Mouse (Mus musculus) forebrain, embryonic 15.5 days (tissue): ENCODE measurements around the gene Rarres1. TPM values are rescaled to one million over a fixed set of nuclear protein-coding genes. Genes with fewer than 3 reads are reported as not detected.

ENCODE experiments used
- ATAC-seq: fragments of 200-750 bp; cut with Nextera tagmentation; replicated peaks from 2 replicates; pipeline ENCODE4 v1.8.0; 2017; ENCODE audit warnings: mild to moderate bottlenecking, moderate TSS enrichment, moderate library complexity
- H3K27ac ChIP-seq: fragments of 300-500 bp; sonication (generic); replicated peaks from 2 replicates; pipeline ENCODE4 v1.5.1; 2015; ENCODE audit warnings: mild to moderate bottlenecking, inconsistent platforms
- H3K27me3 ChIP-seq: fragments of 300-500 bp; sonication (generic); 2 replicates; pipeline ENCODE4 v1.6.1; 2015; ENCODE audit warnings: inconsistent platforms
- H3K36me3 ChIP-seq: fragments of 300-500 bp; sonication (generic); 2 replicates; pipeline ENCODE4 v1.6.1; 2015; ENCODE audit warnings: mild to moderate bottlenecking, inconsistent platforms
- H3K4me1 ChIP-seq: fragments of 300-500 bp; sonication (generic); 2 replicates; pipeline ENCODE4 v1.6.1; 2015; ENCODE audit warnings: inconsistent platforms
- H3K4me2 ChIP-seq: fragments of 300-500 bp; sonication (generic); replicated peaks from 2 replicates; pipeline ENCODE4 v1.6.1; 2015; ENCODE audit warnings: mild to moderate bottlenecking, inconsistent platforms
- H3K4me3 ChIP-seq: fragments of 300-500 bp; sonication (generic); 2 replicates; pipeline ENCODE4 v1.5.1; 2015; ENCODE audit warnings: mild to moderate bottlenecking, inconsistent platforms
- H3K9ac ChIP-seq: fragments of 300-500 bp; sonication (generic); replicated peaks from 2 replicates; pipeline ENCODE4 v1.6.1; 2015; ENCODE audit warnings: mild to moderate bottlenecking, inconsistent platforms
- H3K9me3 ChIP-seq: fragments of 300-500 bp; sonication (generic); 2 replicates; pipeline ENCODE4 v1.6.1; 2016; ENCODE audit warnings: inconsistent platforms
- WGBS: fragments of 180-500 bp; shearing (Covaris S2); methylation state at CpG from one replicate; pipeline ENCODE4 v1.1.7; 2015; ENCODE audit warnings: mixed read lengths; 5-methylcytosine and 5-hydroxymethylcytosine counted together
- polyA plus RNA-seq: library from polyadenylated mRNA; unstranded; fragments of >200 nt; fragmentation: Nextera tagmentation; extraction: Ambion mirVana; gene quantifications from 2 replicates; pipeline ENCODE4 v1.2.1, GENCODE M21; 2015

Gene Rarres1
- polyA plus RNA-seq, 1 experiment from 2014 or later = 0.88 TPM

- H3K4me2 ChIP-seq = no peak overlapping the region
- no peak overlapping the region for H3K27ac ChIP-seq
- H3K27me3 ChIP-seq = no peaks in the 10 kb centered on the region
- no peak overlapping the region for H3K4me3 ChIP-seq
- H3K36me3 ChIP-seq = no peaks in the 10 kb centered on the region
- 86% methylated on average over 2 of the region's 2 CpGs for WGBS
- no peak for ATAC-seq
- H3K9me3 ChIP-seq = no peaks in the 10 kb centered on the region
- no peaks in the 10 kb centered on the region for H3K4me1 ChIP-seq
- H3K9ac ChIP-seq = no peak overlapping the region
These were observed 30.1 kb downstream of the Rarres1 start for GRCm38 (mm10) chr3:67485233-67485632.

- 90% methylated on average over 10 of the region's 10 CpGs for WGBS
- no peak overlapping the region for H3K9ac ChIP-seq
- H3K36me3 ChIP-seq = 0 out of 2 replicates have a peak, but pooled peaks cover 3% of the 10 kb centered on the region
- H3K4me1 ChIP-seq = no peaks in the 10 kb centered on the region
- H3K9me3 ChIP-seq = no peaks in the 10 kb centered on the region
- H3K4me2 ChIP-seq = no peak overlapping the region
- H3K27me3 ChIP-seq = no peaks in the 10 kb centered on the region
- no peak for ATAC-seq
- no peak overlapping the region for H3K4me3 ChIP-seq
- no peak overlapping the region for H3K27ac ChIP-seq
These were observed 32.9 kb downstream of the Rarres1 start for GRCm38 (mm10) chr3:67482400-67482799.

GRCm38 (mm10) chr3:67479806-67480205, 35.5 kb downstream of the Rarres1 start:
- H3K27ac ChIP-seq = no peak overlapping the region
- no peaks in the 10 kb centered on the region for H3K9me3 ChIP-seq
- 93% methylated on average over 11 of the region's 11 CpGs for WGBS
- H3K4me3 ChIP-seq = no peak overlapping the region
- H3K9ac ChIP-seq = no peak overlapping the region
- H3K36me3 ChIP-seq = peaks cover 13% of the 10 kb centered on the region
- no peak overlapping the region for H3K4me2 ChIP-seq
- no peak for ATAC-seq
- no peaks in the 10 kb centered on the region for H3K27me3 ChIP-seq
- H3K4me1 ChIP-seq = no peaks in the 10 kb centered on the region

GRCm38 (mm10) chr3:67473438-67473837, 41.9 kb downstream of the Rarres1 start:
- 90% methylated on average over 6 of the region's 6 CpGs for WGBS
- Histone ChIP-seq H3K27ac (no peak overlapping the region), H3K4me3 (no peak overlapping the region), H3K9me3 (no peaks in the 10 kb centered on the region), H3K36me3 (peaks cover 22% of the 10 kb centered on the region), H3K27me3 (no peaks in the 10 kb centered on the region), H3K4me1 (no peaks in the 10 kb centered on the region), H3K4me2 (no peak overlapping the region), H3K9ac (no peak overlapping the region)
- no peak for ATAC-seq

GRCm38 (mm10) chr3:67471408-67472127, 43.8 kb downstream of the Rarres1 start:
- no peaks in the 10 kb centered on the region for H3K4me1 ChIP-seq
- H3K9me3 ChIP-seq = no peaks in the 10 kb centered on the region
- H3K4me2 ChIP-seq = no peak overlapping the region
- no peak overlapping the region for H3K9ac ChIP-seq
- no peak for ATAC-seq
- WGBS = 87% methylated on average over 4 of the region's 4 CpGs
- H3K27me3 ChIP-seq = no peaks in the 10 kb centered on the region
- H3K4me3 ChIP-seq = no peak overlapping the region
- H3K27ac ChIP-seq = no peak overlapping the region
- peaks cover 31% of the 10 kb centered on the region for H3K36me3 ChIP-seq

GRCm38 (mm10) chr3:67467281-67467680, 48.0 kb downstream of the Rarres1 start:
- Histone ChIP-seq H3K27me3 (no peaks in the 10 kb centered on the region), H3K27ac (no peak overlapping the region), H3K4me3 (no peak overlapping the region), H3K9me3 (no peaks in the 10 kb centered on the region), H3K4me1 (peaks cover 17% of the 10 kb centered on the region), H3K9ac (no peak overlapping the region), H3K4me2 (no peak overlapping the region), H3K36me3 (peaks cover 17% of the 10 kb centered on the region)
- ATAC-seq = no peak
- WGBS = 98% methylated on average over 2 of the region's 2 CpGs

- Histone ChIP-seq H3K4me1 (peaks cover 21% of the 10 kb centered on the region), H3K27ac (no peak overlapping the region), H3K27me3 (no peaks in the 10 kb centered on the region), H3K9ac (no peak overlapping the region), H3K36me3 (peaks cover 17% of the 10 kb centered on the region), H3K4me3 (no peak overlapping the region), H3K9me3 (no peaks in the 10 kb centered on the region), H3K4me2 (no peak overlapping the region)
- ATAC-seq = no peak
- WGBS = 92% methylated on average over 5 of the region's 5 CpGs
These were observed 48.7 kb downstream of the Rarres1 start for GRCm38 (mm10) chr3:67466576-67466975.

- H3K4me3 ChIP-seq = peak within 1 kb of the TSS; percentile 64
- no peaks in the 10 kb centered on the region for H3K9me3 ChIP-seq
- peak within 1 kb of the TSS; percentile 93 for H3K4me2 ChIP-seq
- peak within 1 kb of the TSS; percentile 77 for H3K9ac ChIP-seq
- peak within 1 kb of the TSS; percentile 46 for H3K27ac ChIP-seq
- no peaks in the 10 kb centered on the region for H3K27me3 ChIP-seq
- ATAC-seq = peak; percentile 87
- peaks cover 22% of the 10 kb centered on the region for H3K36me3 ChIP-seq
- peaks cover 21% of the 10 kb centered on the region for H3K4me1 ChIP-seq
- WGBS = 1% methylated on average over 43 of the region's 43 CpGs
These were observed 51.6 kb downstream of the Rarres1 start, which contains the start of gene Lxn for GRCm38 (mm10) chr3:67463450-67464372. Gene Lxn (minus strand): TSS chr3:67463926.

- H3K4me3 ChIP-seq = peak overlapping the region; percentile 64
- ATAC-seq = no peak
- H3K9me3 ChIP-seq = no peaks in the 10 kb centered on the region
- H3K27ac ChIP-seq = peak overlapping the region; percentile 46
- no peaks in the 10 kb centered on the region for H3K27me3 ChIP-seq
- peaks cover 21% of the 10 kb centered on the region for H3K4me1 ChIP-seq
- H3K4me2 ChIP-seq = peak overlapping the region; percentile 93
- 7% methylated on average over 12 of the region's 12 CpGs for WGBS
- H3K9ac ChIP-seq = peak overlapping the region; percentile 77
- H3K36me3 ChIP-seq = peaks cover 21% of the 10 kb centered on the region
These were observed 52.3 kb downstream of the Rarres1 start for GRCm38 (mm10) chr3:67463001-67463400.

GRCm38 (mm10) chr3:67462578-67462977, 52.7 kb downstream of the Rarres1 start:
- no peaks in the 10 kb centered on the region for H3K9me3 ChIP-seq
- H3K4me3 ChIP-seq = peak overlapping the region; percentile 64
- no peak overlapping the region for H3K9ac ChIP-seq
- H3K4me2 ChIP-seq = peak overlapping the region; percentile 93
- H3K36me3 ChIP-seq = peaks cover 20% of the 10 kb centered on the region
- H3K27me3 ChIP-seq = no peaks in the 10 kb centered on the region
- no peak for ATAC-seq
- H3K27ac ChIP-seq = no peak overlapping the region
- 43% methylated on average over 10 of the region's 10 CpGs for WGBS
- H3K4me1 ChIP-seq = peaks cover 21% of the 10 kb centered on the region

- H3K4me3 ChIP-seq = no peak overlapping the region
- WGBS = 38% methylated on average over 7 of the region's 7 CpGs
- no peaks in the 10 kb centered on the region for H3K9me3 ChIP-seq
- no peak overlapping the region for H3K9ac ChIP-seq
- no peaks in the 10 kb centered on the region for H3K27me3 ChIP-seq
- 0 out of 2 replicates have a peak overlapping the region, but pooled peaks have one; percentile 13 for H3K4me2 ChIP-seq
- peaks cover 24% of the 10 kb centered on the region for H3K36me3 ChIP-seq
- ATAC-seq = peak; percentile 35; the same call in 1 of the 2 replicates
- peaks cover 21% of the 10 kb centered on the region for H3K4me1 ChIP-seq
- H3K27ac ChIP-seq = no peak overlapping the region
These were observed 53.3 kb downstream of the Rarres1 start for GRCm38 (mm10) chr3:67462015-67462414.

- Histone ChIP-seq H3K4me2 (no peak overlapping the region), H3K9me3 (no peaks in the 10 kb centered on the region), H3K36me3 (peaks cover 42% of the 10 kb centered on the region), H3K27ac (no peak overlapping the region), H3K4me3 (no peak overlapping the region), H3K4me1 (peaks cover 21% of the 10 kb centered on the region), H3K9ac (no peak overlapping the region), H3K27me3 (no peaks in the 10 kb centered on the region)
- ATAC-seq = no peak
- 53% methylated on average over 3 of the region's 3 CpGs for WGBS
These were observed 55.4 kb downstream of the Rarres1 start for GRCm38 (mm10) chr3:67459881-67460280.
